Mouse (Mus musculus) lung, embryonic 14.5 days (tissue): ENCODE measurements around the gene Ryr3. TPM values are rescaled to one million over a fixed set of nuclear protein-coding genes. Genes with fewer than 3 reads are reported as not detected.

Experiments
- ATAC-seq: fragments of 200-750 bp; cut with Nextera tagmentation; 2 replicates; pipeline ENCODE4 v1.8.0; 2017; ENCODE audit warnings: mild to moderate bottlenecking, moderate TSS enrichment, moderate library complexity; ENCODE audit not compliant: insufficient read depth
- DNase-seq: peaks from one replicate; pipeline ENCODE4 v3.0.0-alpha.2; 2015
- H3K27ac ChIP-seq: fragments of 300-500 bp; sonication (generic); 2 replicates; pipeline ENCODE4 v1.5.1; 2014; ENCODE audit warnings: low read depth, mild to moderate bottlenecking, moderate library complexity
- H3K27me3 ChIP-seq: fragments of 300-500 bp; sonication (generic); 2 replicates; pipeline ENCODE4 v1.6.1; 2014; ENCODE audit warnings: low read length, control low read depth; ENCODE audit not compliant: insufficient read depth
- H3K36me3 ChIP-seq: fragments of 300-500 bp; sonication (generic); 2 replicates; pipeline ENCODE4 v1.6.1; 2014; ENCODE audit warnings: control low read depth; ENCODE audit not compliant: insufficient read depth
- H3K4me1 ChIP-seq: fragments of 300-500 bp; sonication (generic); 2 replicates; pipeline ENCODE4 v1.6.1; 2014; ENCODE audit warnings: antibody characterized with exemption, control low read depth; ENCODE audit not compliant: insufficient read depth
- H3K4me2 ChIP-seq: fragments of 300-500 bp; sonication (generic); 2 replicates; pipeline ENCODE4 v1.6.1; 2014; ENCODE audit warnings: mild to moderate bottlenecking
- H3K4me3 ChIP-seq: fragments of 300-500 bp; sonication (generic); 2 replicates; pipeline ENCODE4 v1.5.1; 2014; ENCODE audit warnings: low read depth, low read length
- H3K9ac ChIP-seq: fragments of 300-500 bp; sonication (generic); 2 replicates; pipeline ENCODE4 v1.6.1; 2014
- H3K9me3 ChIP-seq: fragments of 300-500 bp; sonication (generic); 2 replicates; pipeline ENCODE4 v1.6.1; 2016; ENCODE audit warnings: low read depth, low read length, control low read depth
- CTCF ChIP-seq: IDR thresholded peaks from 2 replicates; pipeline ENCODE4 v1.5.1; 2016; ENCODE audit warnings: antibody characterized with exemption, low read depth
- WGBS: fragments of 180-500 bp; shearing (Covaris S2); extraction: QIAGEN DNeasy Blood & Tissue Kit; methylation state at CpG from one replicate; pipeline ENCODE4 v1.1.7; 2014; 5-methylcytosine and 5-hydroxymethylcytosine counted together
- polyA plus RNA-seq: library from polyadenylated mRNA; unstranded; fragments of >200 nt; fragmentation: Nextera tagmentation; extraction: Ambion mirVana; gene quantifications from 2 replicates; pipeline ENCODE4 v1.2.1, GENCODE M21; 2014

Ryr3 gene
- polyA plus RNA-seq, 1 experiment from 2014 or later: 1.7 TPM

- H3K36me3 ChIP-seq: no peaks in the 10 kb centered on the region
- H3K27me3 ChIP-seq: no peaks in the 10 kb centered on the region
- H3K9ac ChIP-seq: no peak overlapping the region
- H3K27ac ChIP-seq: no peak overlapping the region
- no peak overlapping the region for H3K4me2 ChIP-seq
- no peaks in the 10 kb centered on the region for H3K4me1 ChIP-seq
- no peak overlapping the region for H3K4me3 ChIP-seq
- no peaks in the 10 kb centered on the region for H3K9me3 ChIP-seq
- 27% methylated on average over 3 of the region's 3 CpGs for WGBS
- TF ChIP-seq CTCF: no peak
- no peak for ATAC-seq
- no peak for DNase-seq
Observed at GRCm38 (mm10) chr2:112617206-112617605, 599.7 kb downstream of the Ryr3 start.

GRCm38 (mm10) chr2:112614375-112614774 lies 602.5 kb downstream of the Ryr3 start:
- DNase-seq: no peak
- Histone ChIP-seq H3K36me3 (no peaks in the 10 kb centered on the region), H3K4me2 (no peak overlapping the region), H3K9ac (no peak overlapping the region), H3K27me3 (no peaks in the 10 kb centered on the region), H3K9me3 (no peaks in the 10 kb centered on the region), H3K4me3 (no peak overlapping the region), H3K4me1 (no peaks in the 10 kb centered on the region), H3K27ac (no peak overlapping the region)
- 81% methylated on average over 7 of the region's 7 CpGs for WGBS
- no peak for TF ChIP-seq CTCF
- ATAC-seq: no peak

GRCm38 (mm10) chr2:112612628-112613027 lies 604.3 kb downstream of the Ryr3 start:
- Histone ChIP-seq H3K36me3 (no peaks in the 10 kb centered on the region), H3K9me3 (no peaks in the 10 kb centered on the region), H3K4me1 (no peaks in the 10 kb centered on the region), H3K9ac (no peak overlapping the region), H3K27me3 (no peaks in the 10 kb centered on the region), H3K27ac (no peak overlapping the region), H3K4me2 (no peak overlapping the region), H3K4me3 (no peak overlapping the region)
- peak; percentile 32; the same call in 1 of the 2 replicates for TF ChIP-seq CTCF
- DNase-seq (peak; percentile 23), ATAC-seq (no peak)
- 76% methylated on average over 3 of the region's 3 CpGs for WGBS

- ATAC-seq: no peak
- Histone ChIP-seq H3K27me3 (no peaks in the 10 kb centered on the region), H3K27ac (no peak overlapping the region), H3K4me1 (no peaks in the 10 kb centered on the region), H3K4me2 (no peak overlapping the region), H3K4me3 (no peak overlapping the region), H3K36me3 (no peaks in the 10 kb centered on the region), H3K9me3 (no peaks in the 10 kb centered on the region), H3K9ac (no peak overlapping the region)
- no peak for DNase-seq
- 69% methylated on average over 3 of the region's 3 CpGs for WGBS
- no peak for TF ChIP-seq CTCF
Observed at GRCm38 (mm10) chr2:112606536-112606935, 610.4 kb downstream of the Ryr3 start.

- Histone ChIP-seq H3K36me3 (no peaks in the 10 kb centered on the region), H3K27ac (no peak overlapping the region), H3K9me3 (no peaks in the 10 kb centered on the region), H3K9ac (no peak overlapping the region), H3K4me2 (no peak overlapping the region), H3K27me3 (no peaks in the 10 kb centered on the region), H3K4me1 (no peaks in the 10 kb centered on the region), H3K4me3 (no peak overlapping the region)
- ATAC-seq (no peak), DNase-seq (no peak)
- no peak for TF ChIP-seq CTCF
- 66% methylated on average over 8 of the region's 8 CpGs for WGBS
Observed at GRCm38 (mm10) chr2:112602487-112602886, 614.4 kb downstream of the Ryr3 start.

- ATAC-seq (no peak), DNase-seq (no peak)
- Histone ChIP-seq H3K9me3 (no peaks in the 10 kb centered on the region), H3K4me3 (no peak overlapping the region), H3K36me3 (no peaks in the 10 kb centered on the region), H3K27ac (no peak overlapping the region), H3K4me1 (no peaks in the 10 kb centered on the region), H3K9ac (no peak overlapping the region), H3K4me2 (no peak overlapping the region), H3K27me3 (no peaks in the 10 kb centered on the region)
- WGBS: 64% methylated on average over 10 of the region's 10 CpGs
- TF ChIP-seq CTCF: no peak
Observed at GRCm38 (mm10) chr2:112600222-112600621, 616.7 kb downstream of the Ryr3 start.

- 84% methylated on average over 1 of the region's 1 CpGs for WGBS
- Histone ChIP-seq H3K4me3 (no peak overlapping the region), H3K36me3 (no peaks in the 10 kb centered on the region), H3K4me1 (no peaks in the 10 kb centered on the region), H3K9me3 (no peaks in the 10 kb centered on the region), H3K4me2 (no peak overlapping the region), H3K27ac (no peak overlapping the region), H3K9ac (no peak overlapping the region), H3K27me3 (no peaks in the 10 kb centered on the region)
- ATAC-seq: no peak
- no peak for TF ChIP-seq CTCF
- DNase-seq: no peak
Observed at GRCm38 (mm10) chr2:112597064-112597463, 619.8 kb downstream of the Ryr3 start.

- DNase-seq: no peak
Observed at GRCm38 (mm10) chr2:112596415-112596814, 620.5 kb downstream of the Ryr3 start.

More at GRCm38 (mm10) chr2:112596415-112596814, 620.5 kb downstream of the Ryr3 start:
- H3K36me3 ChIP-seq: no peaks in the 10 kb centered on the region
- no peak for TF ChIP-seq CTCF
- no peak overlapping the region for H3K27ac ChIP-seq
- no peak overlapping the region for H3K4me2 ChIP-seq
- ATAC-seq: no peak
- WGBS: 58% methylated on average over 5 of the region's 5 CpGs
- no peaks in the 10 kb centered on the region for H3K9me3 ChIP-seq
- H3K27me3 ChIP-seq: no peaks in the 10 kb centered on the region
- no peak overlapping the region for H3K4me3 ChIP-seq
- H3K4me1 ChIP-seq: no peaks in the 10 kb centered on the region
- no peak overlapping the region for H3K9ac ChIP-seq
